Comparison of ENCODE assay signal across 7 mouse cellular contexts in genomic region chr13:104139369-104140209, GRCm38 (mm10). TPM values are rescaled to one million over a fixed set of nuclear protein-coding genes. Genes with fewer than 3 reads are reported as not detected.
A peak's percentile ranks its signal among the peaks of the same experiment; 100 is the strongest.
DNase-seq lines count a peak whose midpoint lies in the region; ATAC-seq lines count a peak whose summit lies in the region.

No protein-coding gene starts in this region.

- H3K9ac ChIP-seq in intestine, embryonic 16.5 days (ENCODE audit: low read depth, low read length), result no peak overlapping the region
- no peak overlapping the region for H3K9ac ChIP-seq in midbrain, embryonic 14.5 days (replicated peaks; ENCODE audit: low read length)

- H3K4me1 ChIP-seq in intestine, embryonic 16.5 days (ENCODE audit: control insufficient read depth, insufficient read depth, low read length), result no peaks in the 10 kb centered on the region
- H3K4me1 ChIP-seq in midbrain, embryonic 14.5 days (ENCODE audit: control insufficient read depth, insufficient read depth, low read length), result no peaks in the 10 kb centered on the region

- 34% methylated on average over 13 of the region's 13 CpGs for WGBS in intestine, embryonic 16.5 days
- 43% methylated on average over 13 of the region's 13 CpGs for WGBS in midbrain, embryonic 14.5 days

- no peaks in the 10 kb centered on the region for H3K27me3 ChIP-seq in intestine, embryonic 16.5 days (replicated peaks; ENCODE audit: control insufficient read depth, insufficient read depth, low read length)
- no peaks in the 10 kb centered on the region for H3K27me3 ChIP-seq in midbrain, embryonic 14.5 days (ENCODE audit: control insufficient read depth, insufficient read depth, low read length)

- intact Hi-C loops in left cerebral cortex, postnatal 4 days (cut with DNase I), result loop anchor here (10.0 kb wide), 1 partner anchor 55 kb away; no protein-coding TSS in a partner anchor

- no peaks in the 10 kb centered on the region for H3K9me3 ChIP-seq in intestine, embryonic 16.5 days (ENCODE audit: control insufficient read depth, low read length)
- H3K9me3 ChIP-seq in midbrain, embryonic 14.5 days (ENCODE audit: control insufficient read depth, low read length), result no peaks in the 10 kb centered on the region

- no peak overlapping the region for H3K27ac ChIP-seq in intestine, embryonic 16.5 days (ENCODE audit: low read length)
- H3K27ac ChIP-seq in midbrain, embryonic 14.5 days (replicated peaks; ENCODE audit: low read depth, low read length), result no peak overlapping the region

- peak; percentile 52 for DNase-seq in adrenal gland, adult 8-10 months
- peak; percentile 84 for DNase-seq in embryo, embryonic 10.5 days (ENCODE audit: low spot score)
- DNase-seq in gastrocnemius, postnatal 25 days, result peak; percentile 57
- DNase-seq in left cerebral cortex, postnatal 4 days, result peak; percentile 78
- peak; percentile 87 for DNase-seq in midbrain, embryonic 14.5 days
- DNase-seq in spleen, adult 18-20 months, result peak; percentile 56 to 80

- H3K4me3 ChIP-seq in intestine, embryonic 16.5 days (ENCODE audit: low read length), result no peak overlapping the region; the same call in 1 of the 2 replicates
- H3K4me3 ChIP-seq in midbrain, embryonic 14.5 days (replicated peaks; ENCODE audit: low read depth, low read length), result no peak overlapping the region

- H3K36me3 ChIP-seq in intestine, embryonic 16.5 days (ENCODE audit: control insufficient read depth, insufficient read depth, low read length), result peaks cover 1% of the 10 kb centered on the region
- H3K36me3 ChIP-seq in midbrain, embryonic 14.5 days (ENCODE audit: control insufficient read depth, insufficient read depth, low read length), result peaks cover 73% of the 10 kb centered on the region

- H3K4me2 ChIP-seq in intestine, embryonic 16.5 days (ENCODE audit: low read depth, low read length), result 0 out of 2 replicates have a peak overlapping the region, but pooled peaks have one; percentile 26
- no peak overlapping the region for H3K4me2 ChIP-seq in midbrain, embryonic 14.5 days (ENCODE audit: low read length)

- ATAC-seq in intestine, embryonic 16.5 days, result 0 out of 2 replicates have a peak, but pooled peaks have one; percentile 23
- ATAC-seq in midbrain, embryonic 14.5 days (ENCODE audit: low FRiP score, low TSS enrichment), result no peak; the same call in 1 of the 2 replicates

RNA-seq across cellular contexts. Expression of gene Sgtb, which starts 30.0 kb away (rescaled TPM):
- 1 to 10 TPM; 3.9 to 9.4 (median 6.1) TPM for total RNA-seq in adrenal gland, adult 8-10 months (2022)
- total RNA-seq in gastrocnemius, postnatal 25 days (2021), result under 1 TPM; 0.43 to 0.87 TPM
- polyA plus RNA-seq in intestine, embryonic 16.5 days (2015; fragmentation: Nextera tagmentation; extraction: Ambion mirVana), result 3.0 and 3.3 TPM in 2 replicates
- 10 to 100 TPM; 35.2 to 38.1 TPM for total RNA-seq in left cerebral cortex, postnatal 4 days (2021)
- 21.3 and 32.3 TPM in 2 replicates for polyA plus RNA-seq in midbrain, embryonic 14.5 days (2014; fragmentation: Nextera tagmentation; extraction: Ambion mirVana)

RNA-seq across cellular contexts. Expression of gene Nln, which starts 30.2 kb away (rescaled TPM):
- total RNA-seq in adrenal gland, adult 8-10 months (2022), result 10 to 100 TPM; 14.4 to 19.6 (median 16.5) TPM
- 1 to 10 TPM; 5.6 to 6.7 TPM for total RNA-seq in gastrocnemius, postnatal 25 days (2021)
- 18.7 and 19.9 TPM in 2 replicates for polyA plus RNA-seq in intestine, embryonic 16.5 days (2015; fragmentation: Nextera tagmentation; extraction: Ambion mirVana)
- total RNA-seq in left cerebral cortex, postnatal 4 days (2021), result 10 to 100 TPM; 77.8 to 81.4 TPM
- polyA plus RNA-seq in midbrain, embryonic 14.5 days (2014; fragmentation: Nextera tagmentation; extraction: Ambion mirVana), result 58.2 and 69.1 TPM in 2 replicates

RNA-seq across cellular contexts. Expression of gene Trappc13, which starts 38.7 kb away (rescaled TPM):
- 10 to 100 TPM; 60.2 to 76.6 (median 62.1) TPM for total RNA-seq in adrenal gland, adult 8-10 months (2022)
- 10 to 100 TPM; 29.2 TPM for total RNA-seq in gastrocnemius, postnatal 25 days (2021)
- polyA plus RNA-seq in intestine, embryonic 16.5 days (2015; fragmentation: Nextera tagmentation; extraction: Ambion mirVana), result 50.4 and 54.5 TPM in 2 replicates
- 10 to 100 TPM; 47.3 to 50.4 TPM for total RNA-seq in left cerebral cortex, postnatal 4 days (2021)
- polyA plus RNA-seq in midbrain, embryonic 14.5 days (2014; fragmentation: Nextera tagmentation; extraction: Ambion mirVana), result 63.1 and 66.6 TPM in 2 replicates

RNA-seq across cellular contexts. Expression of gene Trim23, which starts 39.0 kb away (rescaled TPM):
- total RNA-seq in adrenal gland, adult 8-10 months (2022), result 10 to 100 TPM; 19.9 to 23.3 (median 22.0) TPM
- total RNA-seq in gastrocnemius, postnatal 25 days (2021), result 10 to 100 TPM; 18.9 to 19.8 TPM
- polyA plus RNA-seq in intestine, embryonic 16.5 days (2015; fragmentation: Nextera tagmentation; extraction: Ambion mirVana), result 9.0 and 9.3 TPM in 2 replicates
- 10 to 100 TPM; 52.2 to 53.0 TPM for total RNA-seq in left cerebral cortex, postnatal 4 days (2021)
- polyA plus RNA-seq in midbrain, embryonic 14.5 days (2014; fragmentation: Nextera tagmentation; extraction: Ambion mirVana), result 40.1 and 42.3 TPM in 2 replicates
